Mouse (Mus musculus) ES-E14 (cell line): ENCODE measurements around the gene Hnrnpdl. TPM values are rescaled to one million over a fixed set of nuclear protein-coding genes. Genes with fewer than 3 reads are reported as not detected.

Source experiments
- DNase-seq: peaks from one replicate; pipeline ENCODE4 v3.0.0-alpha.2; 2013; ENCODE audit warnings: low read depth, low spot score
- H3K27ac ChIP-seq: 2 replicates; pipeline ENCODE4 v1.5.1; 2012; ENCODE audit warnings: low read depth, mild to moderate bottlenecking, low read length, moderate library complexity, mixed read lengths; ENCODE audit not compliant: poor library complexity, insufficient read depth, severe bottlenecking
- H3K36me3 ChIP-seq: 2 replicates; pipeline ENCODE4 v1.6.1; 2012; ENCODE audit warnings: mild to moderate bottlenecking, low read length, moderate library complexity, mixed read lengths; ENCODE audit not compliant: control insufficient read depth, poor library complexity, insufficient read depth, severe bottlenecking
- H3K4me1 ChIP-seq, 2 experiments: fragments of 150-350 bp in 1 of 2; sonication (generic) in 1 of 2; 2 replicates each; pipeline ENCODE4 v1.6.1; 2012; ENCODE audit warnings: low read length in 2 of 2, mild to moderate bottlenecking in 1 of 2, mixed read lengths in 1 of 2; ENCODE audit not compliant: control insufficient read depth in 2 of 2, insufficient read depth in 2 of 2, poor library complexity in 1 of 2
- H3K4me3 ChIP-seq, 2 experiments: fragments of 150-350 bp in 1 of 2; sonication (generic) in 1 of 2; 2 replicates each; pipeline ENCODE4 v1.5.1; 2012; ENCODE audit warnings: low read length in 2 of 2, low read depth in 1 of 2, mild to moderate bottlenecking in 1 of 2, mixed read lengths in 1 of 2; ENCODE audit not compliant: insufficient read depth in 1 of 2, poor library complexity in 1 of 2, severe bottlenecking in 1 of 2
- H3K9ac ChIP-seq: 2 replicates; pipeline ENCODE4 v1.6.1; 2012; ENCODE audit warnings: low read depth, mild to moderate bottlenecking, low read length, mixed read lengths; ENCODE audit not compliant: poor library complexity, insufficient read depth, severe bottlenecking
- H3K9me3 ChIP-seq: fragments of 150-350 bp; sonication (generic); 2 replicates; pipeline ENCODE4 v1.6.1; 2012; ENCODE audit warnings: low read depth, mild to moderate bottlenecking, low read length; ENCODE audit not compliant: control insufficient read depth, insufficient read depth
- CHD2 ChIP-seq: IDR thresholded peaks from 2 replicates; pipeline ENCODE4 v1.6.1; 2014; ENCODE audit warnings: mild to moderate bottlenecking, low read depth, low read length, inconsistent platforms
- HCFC1 ChIP-seq: IDR thresholded peaks from 2 replicates; pipeline ENCODE4 v1.6.1; 2012; ENCODE audit warnings: low read length, inconsistent platforms, borderline replicate concordance; ENCODE audit not compliant: insufficient read depth
- MAFK ChIP-seq: IDR thresholded peaks from 2 replicates; pipeline ENCODE4 v1.6.1; 2014; ENCODE audit warnings: mild to moderate bottlenecking, low read depth, low read length, inconsistent platforms; ENCODE audit not compliant: insufficient read depth
- ZC3H11A ChIP-seq: IDR thresholded peaks from 2 replicates; pipeline ENCODE4 v1.6.1; 2012; ENCODE audit warnings: low read depth, mild to moderate bottlenecking, inconsistent platforms, low read length, borderline replicate concordance
- ZNF384 ChIP-seq: IDR thresholded peaks from 2 replicates; pipeline ENCODE4 v1.6.1; 2012; ENCODE audit warnings: low read depth, low read length, inconsistent platforms
- in situ Hi-C, 2 experiments: fragments of 600-800 bp; cut with MboI; formaldehyde crosslinking; loops; one replicate each; pipeline ENCODE4 v1.15.1; 2025; ENCODE audit warnings: low sequenced_read_pairs in 2 of 2, inconsistent platforms in 1 of 2; ENCODE audit not compliant: unreplicated experiment in 2 of 2
- total RNA-seq: library from RNA; depleted of rRNA; stranded (reverse); fragments of 300-350 nt; gene quantifications from 2 replicates; pipeline ENCODE4 v1.2.3, GENCODE M21; 2012

Gene Hnrnpdl
- total RNA-seq, 1 experiment, result 177 TPM

GRCm38 (mm10) chr5:100032646-100033045 is 6.8 kb downstream of the Hnrnpdl start:
- H3K4me3 ChIP-seq, result no peak overlapping the region
- no peaks in the 10 kb centered on the region for H3K9me3 ChIP-seq
- in situ Hi-C loops, result no loop called here
- H3K36me3 ChIP-seq, result peaks cover 31% of the 10 kb centered on the region
- no peak for TF ChIP-seq ZC3H11A
- TF ChIP-seq MAFK, result no peak
- no peak for TF ChIP-seq HCFC1
- TF ChIP-seq CHD2, result 0 out of 2 replicates have a peak, but pooled peaks have one; percentile 16
- TF ChIP-seq ZNF384, result no peak
- H3K27ac ChIP-seq, result no peak overlapping the region
- peaks cover 0 to 4% of the 10 kb centered on the region in 2 experiments; a peak in 1 of 4 replicates for H3K4me1 ChIP-seq
- DNase-seq, result no peak
- no peak overlapping the region for H3K9ac ChIP-seq

GRCm38 (mm10) chr5:100032107-100032506 is 7.4 kb downstream of the Hnrnpdl start:
- Histone ChIP-seq H3K36me3 (peaks cover 26% of the 10 kb centered on the region), H3K4me1 (peaks cover 0 to 4% of the 10 kb centered on the region in 2 experiments; a peak in 1 of 4 replicates), H3K9ac (no peak overlapping the region), H3K4me3 (no peak overlapping the region), H3K9me3 (no peaks in the 10 kb centered on the region), H3K27ac (no peak overlapping the region)
- TF ChIP-seq HCFC1 (no peak), MAFK (no peak), ZNF384 (no peak), CHD2 (0 out of 2 replicates have a peak, but pooled peaks have one; percentile 32)
- in situ Hi-C loops, result no loop called here
- DNase-seq, result no peak

- TF ChIP-seq ZC3H11A, result no peak
- TF ChIP-seq MAFK, result no peak
- no peak for TF ChIP-seq HCFC1
- TF ChIP-seq CHD2, result no peak
- TF ChIP-seq ZNF384, result no peak
- in situ Hi-C loops, result no loop called here
- DNase-seq, result no peak
- Histone ChIP-seq H3K4me3 (no peak overlapping the region), H3K36me3 (peaks cover 14% of the 10 kb centered on the region), H3K9ac (no peak overlapping the region), H3K4me1 (peaks cover 0 to 2% of the 10 kb centered on the region in 2 experiments; a peak in 1 of 4 replicates), H3K9me3 (no peaks in the 10 kb centered on the region), H3K27ac (no peak overlapping the region)
These were observed 9.4 kb downstream of the Hnrnpdl start for GRCm38 (mm10) chr5:100030069-100030468.

- Histone ChIP-seq H3K9ac (no peak overlapping the region), H3K4me3 (no peak overlapping the region), H3K9me3 (no peaks in the 10 kb centered on the region), H3K36me3 (no peaks in the 10 kb centered on the region), H3K4me1 (no peaks in the 10 kb centered on the region), H3K27ac (no peak overlapping the region)
- TF ChIP-seq MAFK (no peak), ZC3H11A (no peak), CHD2 (no peak), HCFC1 (no peak), ZNF384 (no peak)
- in situ Hi-C loops, result no loop called here
- no peak for DNase-seq
These were observed 14.6 kb downstream of the Hnrnpdl start for GRCm38 (mm10) chr5:100024868-100025267.

GRCm38 (mm10) chr5:100024403-100024802 is 15.1 kb downstream of the Hnrnpdl start:
- in situ Hi-C loops, result no loop called here
- Histone ChIP-seq H3K9ac (no peak overlapping the region), H3K36me3 (no peaks in the 10 kb centered on the region), H3K27ac (no peak overlapping the region), H3K9me3 (no peaks in the 10 kb centered on the region), H3K4me1 (no peaks in the 10 kb centered on the region), H3K4me3 (no peak overlapping the region)
- DNase-seq, result no peak
- no peak for TF ChIP-seq CHD2
- TF ChIP-seq ZC3H11A, result no peak
- TF ChIP-seq MAFK, result no peak
- no peak for TF ChIP-seq HCFC1
- TF ChIP-seq ZNF384, result no peak
